Mouse (Mus musculus) CH12.LX (cell line): ENCODE measurements around the gene Bcl2l11.

Experiments
- CTCF ChIP-seq, 2 experiments: IDR thresholded peaks in 1 of 2; conservative IDR thresholded peaks in 1 of 2; 2 replicates each; pipeline ENCODE4 v1.5.1; 2011 to 2012; ENCODE audit warnings: low read depth in 2 of 2, low read length in 2 of 2, improper control_type of control experiment in 1 of 2, inconsistent platforms in 1 of 2, mild to moderate bottlenecking in 1 of 2, moderate library complexity in 1 of 2
- MAZ ChIP-seq: IDR thresholded peaks from 2 replicates; pipeline ENCODE4 v1.6.1; 2012; ENCODE audit warnings: low read depth, mild to moderate bottlenecking, inconsistent platforms, low read length, improper control_type of control experiment, moderate library complexity
- POLR2A ChIP-seq: IDR thresholded peaks from 2 replicates; pipeline ENCODE4 v1.6.1; 2011; ENCODE audit warnings: low read depth, mild to moderate bottlenecking, improper control_type of control experiment, low read length
- SMC3 ChIP-seq: IDR thresholded peaks from 2 replicates; pipeline ENCODE4 v1.6.1; 2011; ENCODE audit warnings: low read depth, low read length, improper control_type of control experiment
- TCF12 ChIP-seq: IDR thresholded peaks from 2 replicates; pipeline ENCODE4 v1.6.1; 2014; ENCODE audit warnings: low read depth, mild to moderate bottlenecking, inconsistent platforms, low read length, improper control_type of control experiment

DNA sequence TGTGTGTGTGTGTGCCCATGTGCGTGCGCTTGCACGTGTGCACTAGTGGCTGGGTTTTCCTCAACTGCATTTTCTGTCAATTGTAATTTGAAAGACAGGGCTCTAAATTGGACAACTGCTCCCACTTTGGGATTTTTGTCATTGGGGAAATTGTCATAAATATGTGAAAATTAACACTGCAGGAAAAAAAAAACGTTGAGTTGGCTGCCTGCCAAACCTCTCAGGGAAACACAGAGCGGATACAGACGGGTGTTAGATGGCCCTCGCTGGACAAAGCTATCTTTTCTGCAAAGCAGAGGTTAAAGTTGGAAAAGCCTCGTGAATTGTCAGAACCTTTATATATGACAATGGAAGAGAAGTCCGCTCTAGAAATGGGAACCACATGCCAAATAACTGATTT, 84.5 kb downstream of the Bcl2l11 start:
- no peak for TF ChIP-seq POLR2A
- no peak for TF ChIP-seq CTCF (conservative IDR thresholded peaks at IDR 0.05 in 1 of 2, IDR thresholded peaks at IDR 0.05 in 1 of 2; ENCODE audit: low read depth in 2 of 2, low read length in 2 of 2)
- TF ChIP-seq SMC3: no peak
- no peak for TF ChIP-seq TCF12
- no peak for TF ChIP-seq MAZ
